In genomic region chr19:5729444-5729815, GRCm38 (mm10) we compare ENCODE assay signal across 8 mouse cellular contexts. TPM values are rescaled to one million over a fixed set of nuclear protein-coding genes. Genes with fewer than 3 reads are reported as not detected.
DNase-seq lines count a peak whose midpoint lies in the region; ATAC-seq lines count a peak whose summit lies in the region.

Gene Fam89b (minus strand): TSS chr19:5729653.

- intact Hi-C loops in gastrocnemius, postnatal 14 days (cut with DNase I; ENCODE audit: low total_unique reads) = no loop called here
- intact Hi-C loops in left cerebral cortex, postnatal 25 days (cut with DNase I) = loop anchor here (2.0 kb wide), 2 partner anchors 41 kb away; partner anchors contain the start of genes Map3k11, Pcnx3 and Scyl1

- ATAC-seq in inflammation-experienced regulatory T-cells, adult 6 months = peak; percentile 43

- DNase-seq in adrenal gland, adult 18-20 months (ENCODE audit: low spot score in 2 of 2) = peak; percentile 90 to 91
- peak; percentile 96 for DNase-seq in embryo, embryonic 10 days (ENCODE audit: low spot score)
- peak; percentile 94 for DNase-seq in gastrocnemius, postnatal 14 days
- peak; percentile 81 to 83 for DNase-seq in left cerebral cortex, postnatal 25 days (ENCODE audit: low spot score in 2 of 2)
- peak; percentile 89 for DNase-seq in mesoderm, embryonic 11.5 days (ENCODE audit: low read depth, low spot score)
- DNase-seq in right cerebral cortex, postnatal 36 days (ENCODE audit: low spot score in 2 of 2) = peak; percentile 68 to 76
- peak; percentile 86 to 92 for DNase-seq in urinary bladder, postnatal 4 days (ENCODE audit: low spot score in 2 of 2)

RNA-seq across cellular contexts. Expression of gene Fam89b, which starts in this region (rescaled TPM):
- 10 to 100 TPM; 42.9 to 61.5 TPM for total RNA-seq in adrenal gland, adult 18-20 months (2021)
- 10 to 100 TPM; 29.6 to 32.9 TPM for total RNA-seq in gastrocnemius, postnatal 14 days (2021)
- 10 to 100 TPM; 13.0 to 57.6 (median 36.1) TPM for polyA plus RNA-seq in inflammation-experienced regulatory T-cells, adult 6 months (2017; shearing (Covaris generic))
- total RNA-seq in left cerebral cortex, postnatal 25 days (2021) = 10 to 100 TPM; 30.0 to 30.2 TPM

Comparison
In these comparisons a context has a peak if more than half of its experiments do, and no peak if none do; other contexts are left out.
1. Peak in every context shown above with its lines: DNase-seq and ATAC-seq.